Mouse (Mus musculus) naive thymus-derived CD4-positive, alpha-beta T cell, adult 5 months (primary cell): ENCODE results near the gene 4930415O20Rik. TPM values are rescaled to one million over a fixed set of nuclear protein-coding genes. Genes with fewer than 3 reads are reported as not detected.

Experiments used
- polyA plus RNA-seq: library from polyadenylated mRNA; unstranded; fragments of 100-300 nt; shearing (Covaris generic); gene quantifications from one replicate; pipeline ENCODE4 v1.2.1, GENCODE M21; 2017

Gene 4930415O20Rik
- polyA plus RNA-seq, result not detected

GRCm38 (mm10) chr15:98570873-98571538 is at the start of gene 4930415O20Rik, which contains the start of gene Ccnt1:
Gene 4930415O20Rik (plus strand): TSS chr15:98571004.
Gene Ccnt1 (minus strand): TSS chr15:98570923.

DNA sequence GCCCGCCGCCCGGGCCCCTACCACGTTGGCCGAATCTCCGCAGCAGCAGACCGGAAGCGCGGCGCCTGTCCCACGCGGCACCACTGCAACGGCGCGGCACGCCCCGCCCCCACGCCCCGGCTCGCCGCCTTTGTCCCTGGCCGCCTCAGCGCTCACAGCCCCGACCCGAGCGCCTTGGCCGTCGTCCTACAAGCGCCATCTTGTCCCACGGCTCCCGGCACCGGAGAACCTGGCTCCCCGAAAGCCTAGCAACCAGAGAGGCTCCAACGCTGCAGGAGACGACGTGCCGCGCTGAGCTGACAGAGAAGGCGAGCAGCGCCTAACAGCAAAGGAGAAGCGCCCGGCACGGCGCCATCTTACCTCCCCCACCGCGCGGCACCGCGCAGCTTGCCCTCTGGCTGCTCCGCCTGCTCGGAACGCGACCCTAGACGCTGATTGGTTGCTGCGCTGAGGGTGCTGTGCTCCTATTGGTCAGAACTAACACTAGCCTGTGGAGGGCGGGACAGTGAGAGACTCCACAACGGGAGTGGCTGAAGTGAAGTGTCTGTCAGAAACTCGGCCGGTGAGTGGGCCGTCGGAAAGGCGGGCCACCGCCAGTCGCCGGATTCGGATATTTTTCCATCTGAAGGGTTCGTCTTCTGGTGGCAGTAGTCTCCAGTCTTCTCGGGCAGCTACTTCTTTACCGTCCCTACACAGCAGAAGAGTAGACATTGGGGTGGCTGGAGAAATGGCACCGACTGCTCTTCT is 36.8 kb upstream of the 4930415O20Rik start, which contains the start of gene Kansl2:
Gene Kansl2 (minus strand): TSS at position 384 of the 747 bp plus-strand sequence.

DNA sequence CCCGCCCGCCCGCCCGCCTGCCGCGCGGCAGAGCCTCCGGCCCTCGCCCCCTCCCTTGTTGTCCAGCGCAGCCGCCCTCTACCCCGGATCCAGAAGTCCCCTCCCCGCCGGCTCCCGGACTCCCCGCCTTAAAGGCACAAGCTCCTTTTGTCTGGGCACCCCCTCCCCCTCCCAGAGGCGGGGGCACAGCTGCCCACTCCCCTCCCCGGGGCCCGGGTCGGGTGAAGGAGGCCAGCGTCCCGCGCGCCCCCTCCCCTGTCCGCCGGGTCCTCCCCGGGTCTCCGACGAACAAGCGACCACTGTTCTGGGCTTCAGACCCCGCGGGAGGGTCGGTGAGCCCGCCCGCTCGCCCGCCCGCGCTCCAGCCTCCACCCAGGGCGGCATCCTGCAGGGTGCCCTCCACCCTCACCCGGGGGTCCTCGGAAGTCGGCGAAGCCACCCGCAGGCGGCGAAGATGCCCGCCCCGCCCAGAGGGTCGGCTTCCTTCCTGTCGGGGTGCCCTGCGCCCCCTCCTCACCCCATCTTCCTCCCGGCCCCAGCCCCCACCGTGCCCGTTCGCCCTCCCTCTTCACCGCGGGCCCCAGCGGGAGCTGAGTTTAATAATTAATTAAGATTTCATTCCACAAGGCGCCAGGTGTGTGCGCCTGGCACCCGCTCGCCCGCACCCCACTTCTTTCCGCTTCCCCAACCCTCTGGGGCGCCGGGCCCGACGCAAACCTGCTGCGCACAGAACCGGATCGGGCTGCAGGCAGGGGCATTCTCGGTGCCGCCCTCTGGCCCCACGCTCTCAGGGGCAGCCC is 38.7 kb downstream of the 4930415O20Rik start, which contains the start of gene Adcy6:
Gene Adcy6 (minus strand): TSS at position 746 of the 800 bp plus-strand sequence.

GRCm38 (mm10) chr15:98630540-98630939 is 59.7 kb downstream of the 4930415O20Rik start, which contains the start of gene Cacnb3:
Gene Cacnb3 (plus strand): TSS chr15:98630840.

Other genes with a start within 250 kb of the 4930415O20Rik start
- gene Olfr284, start 230.0 kb upstream of the 4930415O20Rik start, polyA plus RNA-seq, result not detected
- gene Olfr283, start 190.1 kb upstream of the 4930415O20Rik start, polyA plus RNA-seq, result not detected
- not detected for gene Olfr282, start 139.8 kb upstream of the 4930415O20Rik start, polyA plus RNA-seq
- gene Olfr281, start 118.4 kb upstream of the 4930415O20Rik start, polyA plus RNA-seq, result not detected
- not detected for gene OR5BS1P, start 101.1 kb upstream of the 4930415O20Rik start, polyA plus RNA-seq
- gene Lalba, start 88.3 kb upstream of the 4930415O20Rik start, polyA plus RNA-seq, result not detected
- 0.25 TPM for gene Olfr279, start 78.6 kb upstream of the 4930415O20Rik start, polyA plus RNA-seq
- gene Kansl2, start 36.7 kb upstream of the 4930415O20Rik start, polyA plus RNA-seq, result 105 TPM
- gene Ccnt1, start 81 bp upstream of the 4930415O20Rik start, polyA plus RNA-seq, result 165 TPM
- gene Adcy6, start 39.1 kb downstream of the 4930415O20Rik start, polyA plus RNA-seq, result 5.3 TPM
- 0.97 TPM for gene Cacnb3, start 59.8 kb downstream of the 4930415O20Rik start, polyA plus RNA-seq
- 34.3 TPM for gene Ddx23, start 91.9 kb downstream of the 4930415O20Rik start, polyA plus RNA-seq
- gene Rnd1, start 106.5 kb downstream of the 4930415O20Rik start, polyA plus RNA-seq, result 2.2 TPM
- not detected for gene Ccdc65, start 137.2 kb downstream of the 4930415O20Rik start, polyA plus RNA-seq
- gene Fkbp11, start 157.2 kb downstream of the 4930415O20Rik start, polyA plus RNA-seq, result 0.81 TPM
- gene Arf3, start 192.2 kb downstream of the 4930415O20Rik start, polyA plus RNA-seq, result 120 TPM
- not detected for gene Wnt10b, start 207.1 kb downstream of the 4930415O20Rik start, polyA plus RNA-seq
- gene Wnt1, start 218.9 kb downstream of the 4930415O20Rik start, polyA plus RNA-seq, result not detected
- gene Ddn, start 238.5 kb downstream of the 4930415O20Rik start, polyA plus RNA-seq, result not detected